Mouse (Mus musculus): ENCODE measurements at regions not wholly inside any gene's neighbourhood (a gene's known extent, or its start where the extent isn't known, plus 50 kb on each side); places are given as distances from the start of the nearest gene placed in this dataset.

DNA sequence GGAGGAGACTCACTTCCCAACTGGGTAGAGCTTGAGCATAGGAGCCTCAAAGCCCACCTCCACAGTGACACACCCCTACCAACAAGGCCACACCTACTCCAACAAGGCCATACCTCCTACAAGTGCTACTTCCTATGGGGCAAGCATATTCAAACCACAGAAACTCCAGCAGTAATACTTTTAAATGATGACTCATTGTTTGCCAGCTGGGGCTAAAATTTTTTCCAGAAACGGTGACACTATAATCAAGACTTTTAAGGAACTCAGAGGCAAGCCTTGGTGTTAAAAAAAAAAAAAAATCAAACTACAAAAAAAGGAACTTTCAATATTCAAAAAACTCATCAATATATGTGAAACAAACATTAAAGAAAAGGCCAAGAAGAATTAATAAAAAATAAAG, 248.4 kb upstream of the Prep start:
- H3K36me3 ChIP-seq (replicated peaks in 1 of 2; ENCODE audit: control insufficient read depth in 1 of 2, insufficient read depth in 1 of 2, low read length in 1 of 2): no peaks in the 10 kb centered on the region
- peaks cover 10% of the 10 kb centered on the region for H3K27me3 ChIP-seq (replicated peaks)
- no peak overlapping the region for H3K27ac ChIP-seq (ENCODE audit: insufficient read depth, low read depth)
- in situ Hi-C loops (cut with MboI; ENCODE audit: low pct_ligation_motif_present, low pct_unique_long_range_greater_than_20kb, low sequenced_read_pairs): no loop called here
- H3K79me2 ChIP-seq (replicated peaks; ENCODE audit: control insufficient read depth, extremely low read depth, insufficient read depth, poor library complexity, severe bottlenecking): no peaks in the 10 kb centered on the region
- no peak overlapping the region for H3K9ac ChIP-seq (ENCODE audit: insufficient read depth, low read depth)
- no peak overlapping the region for H3K4me3 ChIP-seq (replicated peaks in 1 of 3; ENCODE audit: low read depth in 2 of 3, low read length in 2 of 3, poor library complexity in 1 of 3)
- no peak overlapping the region for H3K4me2 ChIP-seq (ENCODE audit: insufficient read depth, low read depth, poor library complexity, severe bottlenecking)
- TF ChIP-seq MEF2A (IDR thresholded peaks at IDR 0.05; ENCODE audit: borderline replicate concordance, low read depth, low read length) (peak; percentile 56; the same call in 1 of the 2 replicates), BHLHE40 (IDR thresholded peaks at IDR 0.05; ENCODE audit: low read depth, low read length) (peak; percentile 48; the same call in 1 of the 2 replicates), JUND (conservative IDR thresholded peaks at IDR 0.05; ENCODE audit: low read depth, low read length) (peak; percentile 81), IRF4 (IDR thresholded peaks at IDR 0.05; ENCODE audit: low read depth, low read length) (no peak), ZNF384 (IDR thresholded peaks at IDR 0.05; ENCODE audit: low read depth, low read length) (peak; percentile 80), TCF12 (IDR thresholded peaks at IDR 0.05; ENCODE audit: low read depth, low read length) (0 out of 2 replicates have a peak, but pooled peaks have one; percentile 11), JUN (IDR thresholded peaks at IDR 0.05; ENCODE audit: insufficient read depth, low read depth, low read length) (peak; percentile 66), MAX (IDR thresholded peaks at IDR 0.05; ENCODE audit: low read length) (no peak), UBTF (IDR thresholded peaks at IDR 0.05; ENCODE audit: low read depth, low read length) (no peak), EP300 (IDR thresholded peaks at IDR 0.05; ENCODE audit: low read length) (peak; percentile 54), ETS1 (conservative IDR thresholded peaks at IDR 0.05; ENCODE audit: low read depth, low read length) (peak; percentile 74), CHD1 (IDR thresholded peaks at IDR 0.05; ENCODE audit: low read depth, low read length) (no peak)
- no peaks in the 10 kb centered on the region for H3K9me3 ChIP-seq (replicated peaks; ENCODE audit: low read length)
- H3K4me1 ChIP-seq (ENCODE audit: control insufficient read depth in 1 of 2, insufficient read depth in 2 of 2): peaks cover 13 to 39% of the 10 kb centered on the region in 2 experiments; a peak in 3 of 4 replicates
- peak; percentile 64 for DNase-seq (ENCODE audit: extremely low read depth)
- dilution Hi-C loops (cut with MboI; ENCODE audit: extremely low pct_ligation_motif_present, extremely low pct_unique_long_range_greater_than_20kb, low sequenced_read_pairs): no loop called here

DNA sequence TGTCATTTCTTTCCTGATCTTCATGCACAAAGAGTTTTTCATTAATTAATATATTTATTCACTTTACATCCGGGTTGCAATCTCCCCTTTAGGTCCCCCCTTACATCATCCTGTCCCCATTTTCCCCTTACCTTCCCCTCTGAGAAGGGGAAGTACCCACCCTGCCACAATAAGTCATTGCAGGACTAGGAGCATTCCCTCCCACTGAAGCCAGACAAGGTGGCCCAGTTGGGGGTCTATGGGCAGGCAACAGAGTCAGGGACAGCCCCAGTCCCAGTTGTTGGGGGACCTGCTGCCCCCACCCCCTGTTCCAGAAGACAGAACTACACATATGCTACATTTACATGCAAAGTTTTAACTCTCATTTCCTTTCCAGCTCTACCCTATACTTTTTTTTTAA, 267.9 kb upstream of the Prdm1 start:
- no peaks in the 10 kb centered on the region for H3K79me2 ChIP-seq (replicated peaks; ENCODE audit: control insufficient read depth, extremely low read depth, insufficient read depth, poor library complexity, severe bottlenecking)
- peaks cover 11% of the 10 kb centered on the region for H3K9me3 ChIP-seq (replicated peaks; ENCODE audit: low read length)
- no peaks in the 10 kb centered on the region for H3K36me3 ChIP-seq (replicated peaks in 1 of 2; ENCODE audit: control insufficient read depth in 1 of 2, insufficient read depth in 1 of 2, low read length in 1 of 2)
- H3K4me3 ChIP-seq (replicated peaks in 1 of 3; ENCODE audit: low read depth in 2 of 3, low read length in 2 of 3, poor library complexity in 1 of 3): no peak overlapping the region
- TF ChIP-seq MEF2A (IDR thresholded peaks at IDR 0.05; ENCODE audit: borderline replicate concordance, low read depth, low read length) (peak; percentile 14; the same call in 1 of the 2 replicates), GABPA (IDR thresholded peaks at IDR 0.05; ENCODE audit: insufficient replicate concordance, low read depth, low read length) (no peak), ETS1 (conservative IDR thresholded peaks at IDR 0.05; ENCODE audit: low read depth, low read length) (0 out of 2 replicates have a peak, but pooled peaks have one; percentile 29), BHLHE40 (IDR thresholded peaks at IDR 0.05; ENCODE audit: low read depth, low read length) (peak; percentile 10; the same call in 1 of the 2 replicates), CHD2 (IDR thresholded peaks at IDR 0.05; ENCODE audit: low read length) (no peak), IRF4 (IDR thresholded peaks at IDR 0.05; ENCODE audit: low read depth, low read length) (peak; percentile 56; the same call in 1 of the 2 replicates), EP300 (IDR thresholded peaks at IDR 0.05; ENCODE audit: low read length) (peak; percentile 55; the same call in 1 of the 2 replicates), RCOR1 (conservative IDR thresholded peaks at IDR 0.05; ENCODE audit: low read depth, low read length) (no peak)
- DNase-seq (ENCODE audit: extremely low read depth): peak; percentile 67
- H3K4me1 ChIP-seq (ENCODE audit: control insufficient read depth in 1 of 2, insufficient read depth in 2 of 2): peaks cover 0 to 14% of the 10 kb centered on the region in 2 experiments; a peak in 2 of 4 replicates
- no peak overlapping the region for H3K4me2 ChIP-seq (ENCODE audit: insufficient read depth, low read depth, poor library complexity, severe bottlenecking)
- H3K9ac ChIP-seq (ENCODE audit: insufficient read depth, low read depth): no peak overlapping the region
- in situ Hi-C loops (cut with MboI; ENCODE audit: low pct_ligation_motif_present, low pct_unique_long_range_greater_than_20kb, low sequenced_read_pairs) (no loop called here), dilution Hi-C loops (cut with MboI; ENCODE audit: extremely low pct_ligation_motif_present, extremely low pct_unique_long_range_greater_than_20kb, low sequenced_read_pairs) (no loop called here)
- H3K27me3 ChIP-seq (replicated peaks): no peaks in the 10 kb centered on the region
- no peak overlapping the region for H3K27ac ChIP-seq (ENCODE audit: insufficient read depth, low read depth)

Data from CH12.LX (cell line).